Mouse (Mus musculus): Measurements from ENCODE around the gene Sun1. TPM values are rescaled to one million over a fixed set of nuclear protein-coding genes. Genes with fewer than 3 reads are reported as not detected.

The Sun1 gene
- 44.1 and 44.7 TPM in 2 replicates for polyA plus RNA-seq (2014; fragmentation: Nextera tagmentation; extraction: Ambion mirVana)

DNA sequence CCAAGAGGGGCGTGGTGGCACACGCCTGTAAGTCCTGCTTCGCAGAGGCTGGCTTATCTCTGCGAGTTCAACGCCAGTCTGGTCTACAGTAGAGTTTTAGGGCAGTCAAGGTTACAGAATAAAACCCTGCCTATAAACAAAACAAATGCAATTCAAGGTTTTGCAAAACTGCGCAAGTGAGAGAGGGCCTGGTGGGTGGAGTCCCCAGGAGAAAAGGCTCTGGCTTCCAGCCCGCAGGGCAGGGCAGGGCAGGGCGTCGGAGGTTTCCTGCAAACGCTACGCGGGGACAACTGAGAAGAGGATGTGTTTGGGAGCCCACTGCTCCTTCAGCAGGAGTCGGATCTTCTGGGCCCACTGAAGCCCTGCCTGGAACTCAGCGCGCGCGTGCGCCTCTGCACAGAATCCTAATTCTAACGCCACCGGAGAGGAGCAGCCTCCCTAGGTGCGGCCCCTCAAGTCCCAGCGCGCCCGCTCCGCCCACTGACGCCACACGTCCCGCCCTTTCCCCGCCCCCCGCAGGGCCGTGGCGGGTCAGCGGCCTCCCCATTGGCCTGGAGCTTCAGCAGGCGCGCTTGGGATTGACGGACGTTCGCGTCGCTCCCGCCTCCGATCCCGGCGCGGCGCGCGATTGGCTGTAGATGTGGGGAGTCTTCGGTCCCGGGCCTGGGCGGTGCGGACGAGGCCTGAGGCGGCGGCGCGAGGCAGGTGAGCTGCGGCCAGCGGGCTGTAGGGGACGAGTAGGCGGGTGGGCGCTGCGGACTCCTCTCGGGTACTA lies at the start of gene Sun1:
TSS of gene Sun1 (plus strand) at position 643 of the 775 bp plus-strand sequence.
- ATAC-seq (ENCODE audit: low FRiP score) = peak; percentile 99
- peak; percentile 99 for DNase-seq (ENCODE audit: low spot score)
- peak within 1 kb of the TSS; percentile 64 for H3K4me2 ChIP-seq (replicated peaks)
- H3K9ac ChIP-seq = peak within 1 kb of the TSS; percentile 90
- H3K27ac ChIP-seq = peak within 1 kb of the TSS; percentile 87
- WGBS = under 1% methylated on average over 61 of the region's 64 CpGs
- H3K27me3 ChIP-seq (ENCODE audit: control insufficient read depth, insufficient read depth, low read length) = no peaks in the 10 kb centered on the region
- H3K4me3 ChIP-seq (replicated peaks; ENCODE audit: low read length) = peak within 1 kb of the TSS; percentile 92
- no peaks in the 10 kb centered on the region for H3K36me3 ChIP-seq (replicated peaks; ENCODE audit: control insufficient read depth, insufficient read depth)
- H3K9me3 ChIP-seq (ENCODE audit: control insufficient read depth, low read length) = no peaks in the 10 kb centered on the region
- H3K4me1 ChIP-seq (replicated peaks; ENCODE audit: control insufficient read depth, insufficient read depth, low read length) = peaks cover 15% of the 10 kb centered on the region

- no peaks in the 10 kb centered on the region for H3K27me3 ChIP-seq (ENCODE audit: control insufficient read depth, insufficient read depth, low read length)
- H3K4me1 ChIP-seq (replicated peaks; ENCODE audit: control insufficient read depth, insufficient read depth, low read length) = no peaks in the 10 kb centered on the region
- DNase-seq (ENCODE audit: low spot score) (no peak), ATAC-seq (ENCODE audit: low FRiP score) (no peak)
- H3K27ac ChIP-seq = no peak overlapping the region
- no peak overlapping the region for H3K4me3 ChIP-seq (replicated peaks; ENCODE audit: low read length)
- H3K9me3 ChIP-seq (ENCODE audit: control insufficient read depth, low read length) = no peaks in the 10 kb centered on the region
- peaks cover 62% of the 10 kb centered on the region for H3K36me3 ChIP-seq (replicated peaks; ENCODE audit: control insufficient read depth, insufficient read depth)
- H3K9ac ChIP-seq = no peak overlapping the region
- WGBS = 94% methylated on average over 8 of the region's 8 CpGs
- no peak overlapping the region for H3K4me2 ChIP-seq (replicated peaks)
Observed at GRCm38 (mm10) chr5:139160899-139161298, 39.5 kb upstream of the Sun1 start.

DNA sequence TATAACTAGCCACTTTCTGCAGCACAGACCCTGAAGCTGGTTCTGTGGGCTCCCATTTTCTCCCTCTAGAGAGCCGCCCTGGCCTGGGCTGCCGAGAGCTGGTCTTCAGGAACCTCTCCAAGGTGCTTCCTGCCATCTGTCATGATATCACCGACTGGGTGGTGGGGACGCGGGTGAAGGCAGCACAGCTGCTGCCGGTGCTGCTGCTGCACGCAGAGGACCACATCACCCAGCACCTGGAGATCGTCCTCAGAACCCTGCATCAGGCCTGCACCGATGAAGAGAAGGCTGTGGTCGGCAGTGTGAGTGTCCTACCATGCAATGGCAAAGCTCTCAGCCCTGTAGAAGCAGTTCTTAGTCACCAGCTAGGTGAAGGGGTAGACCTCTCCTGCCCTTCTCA lies 38.8 kb upstream of the Sun1 start:
- peaks cover 63% of the 10 kb centered on the region for H3K36me3 ChIP-seq (replicated peaks; ENCODE audit: control insufficient read depth, insufficient read depth)

DNA sequence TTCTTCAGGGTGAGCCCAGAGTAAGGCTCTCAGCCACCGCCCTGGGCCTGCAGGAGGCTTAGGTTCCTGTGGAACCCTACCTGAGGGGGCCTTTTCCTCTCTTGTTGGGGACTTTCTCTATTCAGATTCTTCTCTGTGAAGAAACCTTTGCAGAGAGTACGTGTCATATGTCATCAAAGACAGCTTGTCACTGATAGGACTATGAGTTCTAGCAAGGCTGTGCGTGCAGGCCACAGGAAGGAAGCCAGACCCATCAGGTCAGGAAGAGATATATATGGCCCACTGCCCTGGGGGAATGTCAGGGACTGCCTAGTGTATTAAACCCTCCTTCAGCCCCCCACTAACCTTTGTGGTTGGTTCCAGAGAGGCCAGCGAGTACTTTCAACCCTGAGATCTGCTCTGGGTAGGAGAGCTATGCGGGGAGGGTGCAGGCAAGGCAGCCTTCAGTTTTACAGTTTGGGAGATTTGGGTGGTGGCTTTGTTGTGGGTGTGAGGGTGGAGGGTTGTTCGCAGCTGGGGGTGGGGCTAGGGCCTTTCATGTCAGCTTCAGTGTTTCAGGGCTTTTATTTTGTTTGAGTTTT lies 33.6 kb upstream of the Sun1 start:
- Histone ChIP-seq H3K9me3 (ENCODE audit: control insufficient read depth, low read length) (no peaks in the 10 kb centered on the region), H3K9ac (no peak overlapping the region), H3K4me2 (replicated peaks) (no peak overlapping the region), H3K4me1 (replicated peaks; ENCODE audit: control insufficient read depth, insufficient read depth, low read length) (no peaks in the 10 kb centered on the region), H3K27ac (no peak overlapping the region), H3K4me3 (replicated peaks; ENCODE audit: low read length) (no peak overlapping the region), H3K27me3 (ENCODE audit: control insufficient read depth, insufficient read depth, low read length) (no peaks in the 10 kb centered on the region), H3K36me3 (replicated peaks; ENCODE audit: control insufficient read depth, insufficient read depth) (peaks cover 66% of the 10 kb centered on the region)
- 90% methylated on average over 6 of the region's 6 CpGs for WGBS
- ATAC-seq (ENCODE audit: low FRiP score) = no peak
- DNase-seq (ENCODE audit: low spot score) = no peak

More for the DNA sequence above, 38.8 kb upstream of the Sun1 start:
- Histone ChIP-seq H3K9ac (no peak overlapping the region), H3K4me1 (replicated peaks; ENCODE audit: control insufficient read depth, insufficient read depth, low read length) (no peaks in the 10 kb centered on the region), H3K9me3 (ENCODE audit: control insufficient read depth, low read length) (no peaks in the 10 kb centered on the region), H3K27ac (no peak overlapping the region), H3K4me2 (replicated peaks) (no peak overlapping the region), H3K4me3 (replicated peaks; ENCODE audit: low read length) (no peak overlapping the region), H3K27me3 (ENCODE audit: control insufficient read depth, insufficient read depth, low read length) (no peaks in the 10 kb centered on the region)
- WGBS = 95% methylated on average over 10 of the region's 10 CpGs
- DNase-seq (ENCODE audit: low spot score) (no peak), ATAC-seq (ENCODE audit: low FRiP score) (no peak)

DNA sequence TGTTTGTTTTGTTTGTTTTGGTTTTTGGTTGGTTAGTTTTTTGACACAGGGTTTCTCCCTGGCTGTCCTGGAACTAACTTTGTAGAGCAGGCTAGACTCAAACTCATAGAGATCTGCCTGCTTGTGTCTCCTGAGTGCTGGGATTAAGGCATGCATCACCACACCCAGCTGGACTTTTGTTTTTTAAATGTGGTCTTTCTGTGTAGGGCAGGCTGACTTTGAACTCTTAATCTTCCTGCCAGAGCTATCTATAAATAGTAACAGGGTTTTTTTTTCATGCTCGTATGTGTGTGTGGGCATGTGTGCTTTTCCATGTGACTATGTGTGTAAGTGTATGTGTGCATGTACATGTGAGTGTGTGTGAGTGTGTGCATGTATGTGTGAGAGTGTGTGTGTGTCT lies 32.9 kb upstream of the Sun1 start:
- no peaks in the 10 kb centered on the region for H3K4me1 ChIP-seq (replicated peaks; ENCODE audit: control insufficient read depth, insufficient read depth, low read length)
- DNase-seq (ENCODE audit: low spot score) = no peak
- H3K36me3 ChIP-seq (replicated peaks; ENCODE audit: control insufficient read depth, insufficient read depth) = peaks cover 69% of the 10 kb centered on the region
- ATAC-seq (ENCODE audit: low FRiP score) = no peak
- no peak overlapping the region for H3K4me2 ChIP-seq (replicated peaks)
- H3K9me3 ChIP-seq (ENCODE audit: control insufficient read depth, low read length) = no peaks in the 10 kb centered on the region
- no peak overlapping the region for H3K27ac ChIP-seq
- WGBS = 88% methylated on average over 1 of the region's 1 CpGs
- H3K9ac ChIP-seq = no peak overlapping the region
- no peak overlapping the region for H3K4me3 ChIP-seq (replicated peaks; ENCODE audit: low read length)
- H3K27me3 ChIP-seq (ENCODE audit: control insufficient read depth, insufficient read depth, low read length) = no peaks in the 10 kb centered on the region

- H3K4me2 ChIP-seq (replicated peaks) = no peak overlapping the region
- no peak for DNase-seq (ENCODE audit: low spot score)
- no peak for ATAC-seq (ENCODE audit: low FRiP score)
- H3K4me1 ChIP-seq (replicated peaks; ENCODE audit: control insufficient read depth, insufficient read depth, low read length) = no peaks in the 10 kb centered on the region; the same call in 1 of the 2 replicates
- H3K4me3 ChIP-seq (replicated peaks; ENCODE audit: low read length) = no peak overlapping the region
- H3K27ac ChIP-seq = no peak overlapping the region
- no peak overlapping the region for H3K9ac ChIP-seq
- H3K27me3 ChIP-seq (ENCODE audit: control insufficient read depth, insufficient read depth, low read length) = no peaks in the 10 kb centered on the region
- peaks cover 69% of the 10 kb centered on the region for H3K36me3 ChIP-seq (replicated peaks; ENCODE audit: control insufficient read depth, insufficient read depth)
- WGBS = 87% methylated on average over 4 of the region's 4 CpGs
- H3K9me3 ChIP-seq (ENCODE audit: control insufficient read depth, low read length) = no peaks in the 10 kb centered on the region
Observed at GRCm38 (mm10) chr5:139171929-139172328, 28.5 kb upstream of the Sun1 start.

GRCm38 (mm10) chr5:139174141-139174540 lies 26.3 kb upstream of the Sun1 start:
- Histone ChIP-seq H3K9ac (no peak overlapping the region), H3K27me3 (ENCODE audit: control insufficient read depth, insufficient read depth, low read length) (no peaks in the 10 kb centered on the region), H3K4me2 (replicated peaks) (no peak overlapping the region), H3K36me3 (replicated peaks; ENCODE audit: control insufficient read depth, insufficient read depth) (peaks cover 76% of the 10 kb centered on the region), H3K27ac (peak overlapping the region; percentile 23; the same call in 1 of the 2 replicates), H3K4me1 (replicated peaks; ENCODE audit: control insufficient read depth, insufficient read depth, low read length) (no peaks in the 10 kb centered on the region; the same call in 1 of the 2 replicates), H3K9me3 (ENCODE audit: control insufficient read depth, low read length) (no peaks in the 10 kb centered on the region), H3K4me3 (replicated peaks; ENCODE audit: low read length) (no peak overlapping the region)
- no peak; the same call in 1 of the 2 replicates for ATAC-seq (ENCODE audit: low FRiP score)
- DNase-seq (ENCODE audit: low spot score) = no peak
- 78% methylated on average over 10 of the region's 10 CpGs for WGBS

GRCm38 (mm10) chr5:139174556-139175547 lies 25.6 kb upstream of the Sun1 start:
- Histone ChIP-seq H3K36me3 (replicated peaks; ENCODE audit: control insufficient read depth, insufficient read depth) (peaks cover 77% of the 10 kb centered on the region), H3K27me3 (ENCODE audit: control insufficient read depth, insufficient read depth, low read length) (no peaks in the 10 kb centered on the region), H3K9me3 (ENCODE audit: control insufficient read depth, low read length) (no peaks in the 10 kb centered on the region), H3K4me1 (replicated peaks; ENCODE audit: control insufficient read depth, insufficient read depth, low read length) (no peaks in the 10 kb centered on the region; the same call in 1 of the 2 replicates), H3K4me3 (replicated peaks; ENCODE audit: low read length) (no peak overlapping the region), H3K4me2 (replicated peaks) (no peak overlapping the region), H3K9ac (no peak overlapping the region), H3K27ac (peak overlapping the region; percentile 43)
- DNase-seq (ENCODE audit: low spot score) = no peak
- peak; percentile 66; the same call in 1 of the 2 replicates for ATAC-seq (ENCODE audit: low FRiP score)
- WGBS = 67% methylated on average over 10 of the region's 10 CpGs

All from hindbrain, embryonic 14.5 days (tissue).